Mouse (Mus musculus) induced T-regulatory cell, adult 2 months (primary cell): ENCODE measurements around the gene Csrnp3.

Experiments used
- DNase-seq: peaks from one replicate; pipeline ENCODE4 v3.0.0-alpha.2; 2012; ENCODE audit warnings: low read depth

Gene Csrnp3

GRCm38 (mm10) chr2:65948808-65949207 is 103.2 kb downstream of the Csrnp3 start:
- no peak for DNase-seq

GRCm38 (mm10) chr2:65953726-65954340 is 108.3 kb downstream of the Csrnp3 start:
- DNase-seq, result no peak

GRCm38 (mm10) chr2:65955804-65956203 is 110.2 kb downstream of the Csrnp3 start:
- no peak for DNase-seq

- DNase-seq, result no peak
Measured at GRCm38 (mm10) chr2:65956727-65957126, 111.2 kb downstream of the Csrnp3 start.

GRCm38 (mm10) chr2:65963420-65963819 is 117.9 kb downstream of the Csrnp3 start:
- no peak for DNase-seq

- DNase-seq, result no peak
Measured at GRCm38 (mm10) chr2:65968810-65969209, 123.2 kb downstream of the Csrnp3 start.

- DNase-seq, result no peak
Measured at GRCm38 (mm10) chr2:65973907-65974306, 128.3 kb downstream of the Csrnp3 start.

- no peak for DNase-seq
Measured at GRCm38 (mm10) chr2:65975383-65975782, 129.8 kb downstream of the Csrnp3 start.

- DNase-seq, result no peak
Measured at GRCm38 (mm10) chr2:65979338-65980053, 133.9 kb downstream of the Csrnp3 start.

- no peak for DNase-seq
Measured at GRCm38 (mm10) chr2:65981470-65981869, 135.9 kb downstream of the Csrnp3 start.

- no peak for DNase-seq
Measured at GRCm38 (mm10) chr2:65981965-65982364, 136.4 kb downstream of the Csrnp3 start.

- DNase-seq, result no peak
Measured at GRCm38 (mm10) chr2:65985706-65986105, 140.1 kb downstream of the Csrnp3 start.

- DNase-seq, result no peak
Measured at GRCm38 (mm10) chr2:65987069-65987468, 141.5 kb downstream of the Csrnp3 start.

GRCm38 (mm10) chr2:65987588-65987987 is 142.0 kb downstream of the Csrnp3 start:
- DNase-seq, result no peak

GRCm38 (mm10) chr2:65988788-65989187 is 143.2 kb downstream of the Csrnp3 start:
- no peak for DNase-seq

- DNase-seq, result peak; percentile 1
Measured at GRCm38 (mm10) chr2:65990108-65990507, 144.5 kb downstream of the Csrnp3 start.

GRCm38 (mm10) chr2:65990754-65991153 is 145.2 kb downstream of the Csrnp3 start:
- DNase-seq, result no peak

- DNase-seq, result no peak
Measured at GRCm38 (mm10) chr2:65993371-65993770, 147.8 kb downstream of the Csrnp3 start.

GRCm38 (mm10) chr2:65994886-65995468 is 149.4 kb downstream of the Csrnp3 start:
- DNase-seq, result no peak

- DNase-seq, result peak; percentile 22
Measured at GRCm38 (mm10) chr2:65998747-65999146, 153.2 kb downstream of the Csrnp3 start.

- DNase-seq, result no peak
Measured at GRCm38 (mm10) chr2:66008995-66009654, 163.6 kb downstream of the Csrnp3 start.

- no peak for DNase-seq
Measured at GRCm38 (mm10) chr2:66009677-66010076, 164.1 kb downstream of the Csrnp3 start.

GRCm38 (mm10) chr2:66018711-66019110 is 173.1 kb downstream of the Csrnp3 start:
- DNase-seq, result no peak
